Mouse (Mus musculus): ENCODE data around the gene Kif1a. TPM values are rescaled to one million over a fixed set of nuclear protein-coding genes. Genes with fewer than 3 reads are reported as not detected.

Kif1a gene
- total RNA-seq, 2 experiments from 2014 or later: 1.7 to 2.0 TPM

GRCm38 (mm10) chr1:93100576-93101491 is 917 bp downstream of the Kif1a start:
- intact Hi-C loops (cut with DNase I): no loop called here
- DNase-seq: peak in 1 of 2 experiments; percentile 11

GRCm38 (mm10) chr1:93100243-93100575 is 1.5 kb downstream of the Kif1a start:
- DNase-seq: peak in 1 of 2 experiments; percentile 14
- intact Hi-C loops (cut with DNase I): no loop called here

- intact Hi-C loops (cut with DNase I): no loop called here
- no peak for DNase-seq
These were observed 2.8 kb downstream of the Kif1a start for GRCm38 (mm10) chr1:93098956-93099355.

- intact Hi-C loops (cut with DNase I): no loop called here
- DNase-seq: no peak
These were observed 9.2 kb downstream of the Kif1a start for GRCm38 (mm10) chr1:93092582-93092981.

- peak in 1 of 2 experiments; percentile 31 for DNase-seq
These were observed 16.6 kb downstream of the Kif1a start for GRCm38 (mm10) chr1:93085136-93085535.

GRCm38 (mm10) chr1:93083420-93084285 is 18.1 kb downstream of the Kif1a start:
- intact Hi-C loops (cut with DNase I): loop anchor here (5.0 kb wide), 1 partner anchor 131 kb away; the partner anchor contains the start of gene Gpr35
- DNase-seq: no peak

More at GRCm38 (mm10) chr1:93085136-93085535, 16.6 kb downstream of the Kif1a start:
- intact Hi-C loops (cut with DNase I): no loop called here

GRCm38 (mm10) chr1:93082121-93082520 is 19.6 kb downstream of the Kif1a start:
- no peak for DNase-seq
- intact Hi-C loops (cut with DNase I): loop anchor here (5.0 kb wide), 1 partner anchor 130 kb away; the partner anchor contains the start of gene Gpr35

GRCm38 (mm10) chr1:93080930-93081589 is 20.7 kb downstream of the Kif1a start:
- DNase-seq: peak; percentile 29 to 34
- intact Hi-C loops (cut with DNase I): loop anchor here (2.0 to 5.0 kb wide), 2 partner anchors 66 to 129 kb away; partner anchors contain the start of gene Gpr35

GRCm38 (mm10) chr1:93079602-93080001 is 22.1 kb downstream of the Kif1a start:
- intact Hi-C loops (cut with DNase I): loop anchor here (2.0 to 5.0 kb wide), 2 partner anchors 65 to 127 kb away; partner anchors contain the start of gene Gpr35
- no peak for DNase-seq

GRCm38 (mm10) chr1:93072279-93072865 is 29.4 kb downstream of the Kif1a start:
- intact Hi-C loops (cut with DNase I): no loop called here
- DNase-seq: peak in 1 of 2 experiments; percentile 6

- DNase-seq: peak in 1 of 2 experiments; percentile 5
- intact Hi-C loops (cut with DNase I): no loop called here
These were observed 30.2 kb downstream of the Kif1a start for GRCm38 (mm10) chr1:93071487-93071971.

GRCm38 (mm10) chr1:93070881-93071280 is 30.9 kb downstream of the Kif1a start:
- DNase-seq: no peak
- intact Hi-C loops (cut with DNase I): no loop called here

GRCm38 (mm10) chr1:93068553-93068952 is 33.2 kb downstream of the Kif1a start:
- intact Hi-C loops (cut with DNase I): no loop called here
- no peak for DNase-seq

GRCm38 (mm10) chr1:93065654-93066053 is 36.1 kb downstream of the Kif1a start:
- intact Hi-C loops (cut with DNase I): no loop called here
- no peak for DNase-seq

- intact Hi-C loops (cut with DNase I): no loop called here
- no peak for DNase-seq
These were observed 38.1 kb downstream of the Kif1a start for GRCm38 (mm10) chr1:93063694-93064093.

- DNase-seq: no peak
- intact Hi-C loops (cut with DNase I): no loop called here
These were observed 50.5 kb downstream of the Kif1a start for GRCm38 (mm10) chr1:93051124-93051833.

GRCm38 (mm10) chr1:93050071-93050470 is 51.7 kb downstream of the Kif1a start:
- intact Hi-C loops (cut with DNase I): no loop called here
- DNase-seq: no peak

- intact Hi-C loops (cut with DNase I): no loop called here
- DNase-seq: no peak
These were observed 55.5 kb downstream of the Kif1a start for GRCm38 (mm10) chr1:93046153-93046789.

GRCm38 (mm10) chr1:93035981-93036380 is 65.8 kb downstream of the Kif1a start:
- intact Hi-C loops (cut with DNase I): no loop called here
- DNase-seq: no peak
